Mouse (Mus musculus): ENCODE measurements around the gene Pcp2.
"Not testable (repeated sequence)": the region's sequence is repeated elsewhere in the genome, so short reads cannot be mapped to it uniquely, and the experiment has no call there.

Pcp2 gene

GRCm38 (mm10) chr8:3621199-3621970 lies 4.0 kb downstream of the Pcp2 start, which contains the start of the genes Xab2 and Pet100:
Xab2 (minus strand) TSS chr8:3621316.
Pet100 (plus strand) TSS chr8:3621548.
- DNase-seq (ENCODE audit: low spot score): peak; percentile 96

DNA sequence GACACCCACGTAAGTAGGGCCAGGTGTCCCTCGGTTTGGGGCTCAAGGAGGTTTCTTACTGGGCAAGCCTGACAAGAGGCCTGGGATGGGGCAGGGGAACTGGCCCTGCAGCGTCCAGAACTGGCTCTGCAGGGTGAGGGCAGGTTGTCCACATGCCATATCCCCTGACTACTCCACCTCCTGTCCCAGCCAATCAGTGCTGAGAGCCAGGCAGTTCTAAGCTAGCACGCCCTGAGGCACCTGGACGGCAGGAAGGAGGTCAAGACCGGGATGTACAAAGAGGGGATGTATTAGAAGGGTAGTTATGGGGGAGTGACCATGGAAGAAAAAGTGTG lies 15.6 kb downstream of the Pcp2 start:
- DNase-seq (ENCODE audit: low spot score): no peak

DNA sequence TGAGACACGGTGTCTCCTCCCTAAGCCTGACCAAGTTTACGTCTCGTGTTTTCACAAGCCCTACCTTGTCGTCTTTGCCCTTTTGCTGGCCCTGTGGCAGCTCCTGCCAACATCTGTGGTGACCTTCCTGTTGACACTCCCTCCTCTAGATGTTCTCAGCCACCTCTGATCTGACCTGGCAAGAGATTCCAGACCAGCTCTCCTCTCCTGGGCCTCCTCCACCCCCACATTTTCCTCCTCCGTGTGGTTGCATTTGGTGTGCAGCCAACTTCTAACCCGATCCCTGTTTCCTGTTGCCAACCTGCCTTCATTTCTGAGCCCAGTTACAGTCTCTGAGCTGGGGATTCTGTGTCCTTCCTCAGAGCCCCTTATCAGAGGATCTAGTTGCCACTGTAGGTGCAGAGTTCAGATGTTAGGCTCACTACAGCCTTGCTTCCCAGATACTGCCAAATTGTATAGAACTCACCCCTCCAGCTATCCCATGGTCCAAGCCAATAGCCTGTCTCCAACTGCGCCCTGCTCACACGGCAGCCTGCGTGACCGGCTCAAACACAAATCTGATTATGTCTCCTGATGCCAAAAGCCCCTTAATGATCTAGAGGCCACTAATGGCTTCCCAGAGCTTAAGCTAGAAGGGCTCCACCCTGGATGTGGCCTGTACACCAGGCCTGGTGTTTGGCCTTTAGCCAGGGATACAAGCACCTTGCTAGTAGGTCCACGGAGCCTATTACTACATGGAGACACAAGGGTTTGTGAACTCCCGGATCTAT lies 16.1 kb downstream of the Pcp2 start:
- DNase-seq (ENCODE audit: low spot score): no peak

DNA sequence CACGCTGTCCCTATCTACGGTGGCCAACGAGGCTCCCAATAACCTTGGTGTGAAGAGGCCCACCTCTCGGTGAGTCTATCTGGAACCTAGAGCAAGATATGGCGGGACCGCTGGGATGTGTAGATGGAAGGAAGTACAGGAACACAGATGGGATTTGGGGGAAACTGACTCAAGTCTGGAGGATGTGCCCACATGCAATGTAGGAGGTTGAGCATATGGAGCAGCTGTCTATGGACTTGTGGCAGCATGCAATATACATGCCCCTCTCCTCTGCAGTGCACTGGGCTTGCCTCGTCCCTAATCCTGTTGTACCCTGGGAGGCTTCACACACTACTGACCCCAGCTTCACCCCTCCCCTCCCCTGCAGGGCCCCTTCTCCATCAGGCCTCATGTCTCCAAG lies 17.5 kb downstream of the Pcp2 start:
- no peak for DNase-seq (ENCODE audit: low spot score)

DNA sequence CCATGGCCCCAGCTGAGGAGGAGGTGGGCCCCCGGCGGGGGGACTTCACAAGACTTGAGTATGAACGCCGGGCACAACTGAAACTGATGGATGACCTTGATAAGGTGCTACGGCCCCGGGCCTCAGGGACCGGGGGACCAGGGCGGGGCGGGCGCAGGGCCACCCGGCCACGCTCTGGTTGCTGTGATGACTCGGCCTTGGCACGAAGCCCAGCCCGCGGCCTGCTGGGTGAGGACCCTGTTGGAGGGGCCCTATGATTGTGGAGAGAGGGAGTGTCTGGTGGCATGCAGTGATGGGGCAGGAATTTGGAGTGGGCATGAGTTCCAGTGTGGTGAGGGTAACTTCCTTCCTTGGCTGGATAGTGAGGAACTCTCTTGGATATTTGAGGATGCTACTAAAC lies 18.8 kb downstream of the Pcp2 start:
- DNase-seq (ENCODE audit: low spot score): no peak

GRCm38 (mm10) chr8:3603439-3603838 lies 21.9 kb downstream of the Pcp2 start:
- DNase-seq (ENCODE audit: low spot score): no peak

- DNase-seq (ENCODE audit: low spot score): no peak
These were observed 24.9 kb downstream of the Pcp2 start for GRCm38 (mm10) chr8:3600401-3600800.

DNA sequence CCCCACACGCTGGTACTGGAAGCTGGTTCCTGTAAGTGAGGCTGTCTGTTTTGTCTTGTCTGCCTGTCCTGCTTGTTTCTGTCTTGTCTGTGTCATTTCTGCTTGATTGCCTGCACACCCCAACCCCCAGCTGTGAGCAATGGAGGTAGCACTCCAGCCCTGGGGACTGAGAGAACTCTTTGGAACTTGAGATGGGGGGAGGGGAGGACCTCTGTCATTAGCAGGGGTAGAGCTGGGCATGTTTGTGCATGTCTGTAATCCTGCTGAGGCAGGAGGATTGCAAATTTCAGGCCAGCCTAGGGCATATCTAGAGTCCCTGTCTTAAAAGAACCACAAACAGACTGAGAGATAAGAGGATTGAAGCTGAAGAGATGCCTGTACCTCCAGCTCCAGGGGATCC lies 26.1 kb downstream of the Pcp2 start:
- no peak for DNase-seq (ENCODE audit: low spot score)

DNA sequence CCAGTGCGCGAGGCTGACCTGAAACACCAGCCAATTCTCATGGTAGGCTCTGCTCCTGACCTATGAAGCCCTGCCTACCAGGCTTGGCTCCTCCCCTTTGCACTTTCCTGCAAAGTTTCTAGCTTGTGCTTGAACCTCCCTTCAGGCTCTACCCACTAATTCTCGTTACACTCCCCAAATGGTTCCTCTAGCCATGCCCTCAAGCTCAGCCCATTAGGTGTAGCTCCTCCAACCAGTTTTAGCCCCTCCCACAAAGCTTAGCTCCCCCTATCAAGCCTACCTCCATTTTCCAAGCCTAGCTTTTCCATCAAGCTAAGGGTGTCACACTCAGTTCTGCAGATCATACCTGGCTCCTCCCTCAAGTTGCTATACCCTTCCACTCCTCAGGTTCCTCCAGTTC lies 27.3 kb downstream of the Pcp2 start:
- DNase-seq (ENCODE audit: low spot score): no peak

GRCm38 (mm10) chr8:3594466-3594865 lies 30.9 kb downstream of the Pcp2 start:
- no peak for DNase-seq (ENCODE audit: low spot score)

DNA sequence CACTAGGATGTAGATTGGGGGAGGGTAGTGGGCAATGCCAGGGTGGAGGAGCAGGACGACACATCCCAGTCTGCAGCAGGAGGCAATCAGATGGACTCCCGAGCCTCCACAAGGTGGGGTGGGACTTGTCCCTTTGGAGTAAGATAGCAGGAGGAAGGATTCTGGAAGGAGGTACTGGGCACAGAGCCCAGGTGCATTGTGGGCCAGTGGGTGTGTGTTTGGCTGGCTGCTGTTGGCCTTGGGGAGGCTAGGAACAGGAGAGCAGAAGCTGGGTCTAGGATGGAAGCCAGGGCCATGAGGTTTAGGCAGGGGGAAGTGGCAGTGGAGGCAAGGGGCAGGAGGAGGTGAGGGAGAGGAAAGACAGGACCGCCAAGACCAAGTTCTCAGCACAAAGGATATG lies 31.9 kb downstream of the Pcp2 start:
- no peak for DNase-seq (ENCODE audit: low spot score)

DNA sequence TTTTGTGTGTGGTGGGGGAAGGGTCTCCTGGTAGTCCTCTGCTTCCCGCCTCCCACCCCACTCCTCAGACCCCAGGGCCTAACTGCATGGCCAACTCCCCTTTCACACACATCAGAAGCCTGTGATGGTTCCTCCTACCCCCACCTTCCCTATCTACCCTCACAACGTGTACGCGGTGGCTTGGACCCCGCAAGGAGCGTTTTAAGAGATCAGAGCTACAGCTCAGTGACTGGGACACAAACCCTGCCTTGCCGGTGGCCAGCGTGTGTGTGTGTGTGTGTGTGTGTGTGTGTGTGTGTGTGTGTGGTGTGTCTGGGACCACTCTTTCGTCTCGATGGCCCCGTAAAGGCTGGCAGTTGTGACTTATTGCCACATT lies 37.1 kb downstream of the Pcp2 start:
- no peak for DNase-seq (ENCODE audit: low spot score)

DNA sequence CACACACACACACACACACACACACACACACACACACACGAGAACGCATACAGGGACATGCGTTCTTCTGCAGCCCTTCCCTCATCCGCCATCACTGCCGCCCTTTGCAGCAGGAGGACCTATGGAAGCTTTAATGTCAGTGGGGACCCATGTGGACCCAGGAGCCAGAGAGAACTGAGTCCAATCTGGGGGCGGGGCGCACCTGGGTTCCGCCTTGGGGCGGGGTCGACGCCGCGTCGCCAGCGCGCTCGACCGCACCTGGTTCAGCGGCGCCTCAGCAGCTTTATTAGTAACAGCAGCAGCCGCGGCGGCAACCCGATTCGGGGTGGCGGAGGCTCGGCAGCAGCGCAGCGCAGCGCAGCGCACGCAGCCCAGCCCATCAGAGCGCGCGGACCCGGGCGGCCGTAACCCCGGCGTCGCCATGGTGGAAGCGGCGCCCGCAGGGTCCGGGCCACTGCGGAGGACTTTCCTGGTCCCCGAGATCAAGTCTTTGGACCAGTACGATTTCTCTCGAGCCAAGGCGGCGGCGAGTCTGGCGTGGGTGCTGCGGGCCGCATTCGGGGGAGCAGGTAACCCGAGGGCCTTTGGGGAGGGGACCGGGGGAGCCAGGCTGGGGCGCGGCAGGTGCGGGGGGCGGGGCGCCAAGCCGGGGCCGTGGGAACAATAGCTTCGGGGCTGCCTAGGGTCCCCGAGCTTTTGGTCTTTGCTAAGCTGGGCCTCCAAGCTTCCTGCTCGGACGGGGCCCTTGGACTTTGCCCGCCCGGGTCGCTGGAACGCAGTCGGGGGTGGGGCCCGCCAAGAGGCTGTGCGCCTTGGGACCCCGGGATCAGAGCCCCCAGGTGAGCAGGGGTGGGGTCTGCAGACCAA lies 37.7 kb downstream of the Pcp2 start:
- DNase-seq (ENCODE audit: low spot score): no peak

DNA sequence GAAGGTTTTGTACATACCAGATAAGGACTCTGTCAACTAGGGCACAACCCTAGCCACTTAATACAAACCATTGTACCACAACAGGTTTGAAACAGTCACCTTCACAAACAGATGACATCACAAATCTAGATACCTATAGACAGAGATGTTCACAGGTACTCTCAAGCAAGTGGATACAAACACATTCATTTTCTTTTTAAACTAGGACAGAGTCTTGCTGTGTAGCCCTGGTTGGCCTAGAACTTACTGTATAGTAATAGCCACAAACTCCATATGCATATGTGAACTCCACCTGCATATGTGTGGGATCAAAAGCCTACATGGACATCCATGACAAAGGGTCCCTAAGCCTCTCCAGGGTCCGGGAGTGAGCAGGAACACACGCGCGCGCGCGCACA lies 38.4 kb downstream of the Pcp2 start, which contains the start of gene Camsap3:
TSS of gene Camsap3 (plus strand) at position 301 of the 398 bp plus-strand sequence.
- no peak for DNase-seq (ENCODE audit: low spot score)

- no peak for DNase-seq (ENCODE audit: low spot score)
These were observed 38.9 kb downstream of the Pcp2 start for GRCm38 (mm10) chr8:3586452-3586851.

DNA sequence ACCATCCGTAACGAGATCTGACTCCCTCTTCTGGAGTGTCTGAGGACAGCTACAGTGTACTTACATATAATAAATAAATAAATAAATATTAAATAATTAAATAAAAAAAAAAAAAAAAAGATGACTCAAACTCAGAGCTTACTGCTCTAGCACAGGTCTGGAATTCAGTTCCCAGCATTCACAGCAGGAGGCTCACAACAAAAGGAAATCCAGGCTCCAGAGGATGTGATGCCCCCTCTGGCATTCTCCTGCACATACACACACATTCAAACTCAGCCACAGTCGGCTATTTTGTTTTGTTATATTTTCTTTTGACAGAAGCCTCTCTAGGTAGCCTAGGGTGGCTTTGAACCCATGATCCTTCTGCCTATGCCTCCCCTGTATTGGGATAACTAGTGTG lies 43.4 kb downstream of the Pcp2 start:
- DNase-seq (ENCODE audit: low spot score): not testable (repeated sequence)

DNA sequence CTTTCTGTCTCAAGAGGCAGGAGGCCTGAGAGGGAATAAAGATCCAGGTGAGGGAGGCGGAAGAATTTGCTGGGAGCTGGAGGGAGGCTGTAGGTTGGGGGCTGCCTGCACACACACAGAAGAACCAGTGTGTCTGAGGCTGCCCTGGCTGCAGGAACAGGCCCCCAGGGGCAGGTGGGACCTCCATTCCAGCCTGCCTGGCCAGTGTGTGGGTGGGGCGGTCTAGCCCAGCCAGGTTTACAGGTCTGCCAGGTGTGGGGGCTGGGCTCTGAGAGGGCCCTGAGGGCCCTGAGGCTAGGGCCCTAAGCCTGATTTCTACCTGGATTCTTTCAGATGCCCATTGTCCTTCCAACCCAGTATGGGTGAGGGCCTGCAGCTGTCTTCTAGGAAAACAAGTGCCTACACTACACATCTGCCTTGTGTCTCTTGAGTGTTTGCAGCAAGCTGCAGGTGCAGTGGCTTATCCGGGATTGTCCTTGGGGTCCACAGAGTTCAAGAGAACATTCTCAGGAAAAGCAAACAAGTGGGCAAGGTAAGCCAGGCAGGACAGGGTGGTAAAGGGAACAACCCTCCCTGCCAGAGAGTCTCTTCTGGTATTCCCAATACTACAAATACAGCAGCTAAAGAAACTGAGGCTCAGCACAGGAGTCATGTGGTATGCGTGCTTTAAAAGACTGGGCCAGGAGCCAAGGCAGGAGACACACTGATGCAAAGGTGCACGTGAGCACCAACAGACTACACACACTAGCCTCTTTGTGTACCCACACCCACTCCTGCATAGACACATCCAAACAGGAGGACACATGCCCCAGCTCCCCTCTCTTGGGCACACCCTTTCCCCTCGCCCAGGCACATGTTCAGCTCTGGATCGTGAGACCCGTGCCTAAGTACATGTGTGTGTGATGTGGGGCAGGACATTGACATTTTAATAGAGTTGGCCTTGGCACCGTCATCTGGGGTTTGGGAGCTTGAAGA lies 45.7 kb downstream of the Pcp2 start:
- no peak for DNase-seq (ENCODE audit: low spot score)

DNA sequence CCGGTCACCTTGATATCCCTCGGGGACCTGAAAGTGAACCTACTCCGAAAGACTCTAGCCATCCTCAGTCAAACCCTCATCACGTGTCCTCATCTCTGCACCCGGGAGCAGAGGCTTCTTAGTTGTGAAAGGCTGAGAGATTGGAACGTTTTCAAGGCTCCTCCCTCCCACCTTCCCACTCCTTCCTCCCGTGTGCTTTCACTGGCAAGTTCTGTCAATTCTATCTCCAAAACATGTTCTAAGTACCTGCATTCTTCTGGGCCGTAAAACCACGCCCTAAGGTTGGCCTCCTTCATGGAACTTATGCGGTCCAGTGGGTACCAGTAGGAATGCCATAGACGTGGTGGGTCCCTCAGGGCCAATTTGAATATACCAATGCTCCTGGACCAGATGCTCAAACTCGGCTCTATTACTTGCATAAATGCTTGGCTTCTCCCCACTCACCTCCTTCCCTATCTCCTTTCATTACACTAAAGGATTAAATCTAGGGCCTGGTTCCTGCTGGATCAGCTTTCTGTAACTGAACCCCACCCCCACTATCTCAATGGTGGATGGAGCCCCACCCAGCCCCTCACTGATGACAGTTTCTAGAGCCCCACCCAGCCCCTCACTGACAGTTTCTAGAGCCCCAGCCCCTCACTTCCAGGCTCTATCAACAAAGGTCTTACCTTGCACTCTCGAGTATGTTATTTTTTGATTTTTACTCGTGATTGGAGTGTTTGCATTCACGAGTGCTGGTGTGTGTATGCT lies 49.0 kb downstream of the Pcp2 start:
- no peak for DNase-seq (ENCODE audit: low spot score)

GRCm38 (mm10) chr8:3574546-3574945 lies 50.8 kb downstream of the Pcp2 start:
- no peak for DNase-seq (ENCODE audit: low spot score)

All from urinary bladder, postnatal 10 days (tissue).